Mouse (Mus musculus) MEL (cell line): Measurements from ENCODE around the gene Babam2. TPM values are rescaled to one million over a fixed set of nuclear protein-coding genes. Genes with fewer than 3 reads are reported as not detected.

Experiments used
- DNase-seq: peaks from one replicate; pipeline ENCODE4 v3.0.0; 2011; ENCODE audit warnings: low read depth, low spot score
- H3K27ac ChIP-seq: 2 replicates; pipeline ENCODE4 v1.5.1; 2012; ENCODE audit warnings: low read depth, mild to moderate bottlenecking, control low read depth, low read length, moderate library complexity; ENCODE audit not compliant: control insufficient read depth
- H3K27me3 ChIP-seq, 2 experiments: fragments of 150-350 bp in 1 of 2; sonication (generic) in 1 of 2; 2 replicates each; pipeline ENCODE4 v1.6.1; 2012; ENCODE audit warnings: low read length in 2 of 2, mild to moderate bottlenecking in 2 of 2, improper control_type of control experiment in 1 of 2, moderate library complexity in 1 of 2; ENCODE audit not compliant: insufficient read depth in 2 of 2, control insufficient read depth in 1 of 2
- H3K36me3 ChIP-seq, 2 experiments: 2 replicates each; pipeline ENCODE4 v1.6.1; 2012 to 2014; ENCODE audit warnings: low read length in 2 of 2, improper control_type of control experiment in 1 of 2, inconsistent platforms in 1 of 2, mild to moderate bottlenecking in 1 of 2; ENCODE audit not compliant: insufficient read depth in 2 of 2, control insufficient read depth in 1 of 2
- H3K4me1 ChIP-seq, 2 experiments: fragments of 150-350 bp in 1 of 2; sonication (generic) in 1 of 2; 2 replicates each; pipeline ENCODE4 v1.6.1; 2012; ENCODE audit warnings: low read length in 2 of 2, improper control_type of control experiment in 1 of 2, mild to moderate bottlenecking in 1 of 2; ENCODE audit not compliant: insufficient read depth in 2 of 2, control insufficient read depth in 1 of 2
- H3K4me3 ChIP-seq, 2 experiments: fragments of 150-350 bp in 1 of 2; sonication (generic) in 1 of 2; 2 replicates each; pipeline ENCODE4 v1.5.1; 2012; ENCODE audit warnings: low read depth in 2 of 2, low read length in 2 of 2, mild to moderate bottlenecking in 2 of 2, moderate library complexity in 2 of 2, control low read depth in 1 of 2, improper control_type of control experiment in 1 of 2; ENCODE audit not compliant: control insufficient read depth in 1 of 2, insufficient read depth in 1 of 2
- H3K79me2 ChIP-seq: 2 replicates; pipeline ENCODE4 v1.6.1; 2012; ENCODE audit warnings: mild to moderate bottlenecking, low read length, moderate library complexity; ENCODE audit not compliant: control insufficient read depth, poor library complexity, insufficient read depth
- H3K9ac ChIP-seq: 2 replicates; pipeline ENCODE4 v1.6.1; 2012; ENCODE audit warnings: low read depth, mild to moderate bottlenecking, control low read depth, low read length, moderate library complexity; ENCODE audit not compliant: control insufficient read depth, poor library complexity, severe bottlenecking
- H3K9me3 ChIP-seq: fragments of 150-350 bp; sonication (generic); replicated peaks from 2 replicates; pipeline ENCODE4 v1.6.1; 2012; ENCODE audit warnings: mild to moderate bottlenecking, low read length, improper control_type of control experiment, moderate library complexity; ENCODE audit not compliant: insufficient read depth
- BHLHE40 ChIP-seq: IDR thresholded peaks from 2 replicates; pipeline ENCODE4 v1.6.1; 2012; ENCODE audit warnings: low read depth, mild to moderate bottlenecking, inconsistent platforms, low read length, improper control_type of control experiment, borderline replicate concordance
- CHD1 ChIP-seq: IDR thresholded peaks from 2 replicates; pipeline ENCODE4 v1.6.1; 2012; ENCODE audit warnings: low read depth, mild to moderate bottlenecking, inconsistent platforms, low read length, improper control_type of control experiment
- CTCF ChIP-seq, 3 experiments: IDR thresholded peaks in 2 of 3; conservative IDR thresholded peaks in 1 of 3; 2 replicates each; pipeline ENCODE4 v1.5.1; 2011 to 2012; ENCODE audit warnings: low read length in 3 of 3, low read depth in 2 of 3, mild to moderate bottlenecking in 2 of 3, improper control_type of control experiment in 1 of 3, inconsistent platforms in 1 of 3, mixed read lengths in 1 of 3, moderate library complexity in 1 of 3; ENCODE audit not compliant: control insufficient read depth in 1 of 3, insufficient read depth in 1 of 3, poor library complexity in 1 of 3, severe bottlenecking in 1 of 3
- ELF1 ChIP-seq: IDR thresholded peaks from 2 replicates; pipeline ENCODE4 v1.6.1; 2014; ENCODE audit warnings: low read depth, mild to moderate bottlenecking, inconsistent platforms, low read length, improper control_type of control experiment, moderate library complexity
- ETS1 ChIP-seq: IDR thresholded peaks from 2 replicates; pipeline ENCODE4 v1.6.1; 2012; ENCODE audit warnings: low read depth, mild to moderate bottlenecking, inconsistent platforms, low read length, improper control_type of control experiment, moderate library complexity
- GATA1 ChIP-seq: IDR thresholded peaks from 2 replicates; pipeline ENCODE4 v1.6.1; 2011; ENCODE audit warnings: low read depth, low read length, improper control_type of control experiment
- HCFC1 ChIP-seq: IDR thresholded peaks from 2 replicates; pipeline ENCODE4 v1.6.1; 2012; ENCODE audit warnings: low read depth, mild to moderate bottlenecking, inconsistent platforms, low read length, improper control_type of control experiment, moderate library complexity
- JUND ChIP-seq: IDR thresholded peaks from 2 replicates; pipeline ENCODE4 v1.6.1; 2011; ENCODE audit warnings: low read depth, mild to moderate bottlenecking, improper control_type of control experiment, low read length
- MAX ChIP-seq: IDR thresholded peaks from 2 replicates; pipeline ENCODE4 v1.6.1; 2011; ENCODE audit warnings: low read length, improper control_type of control experiment
- MXI1 ChIP-seq: IDR thresholded peaks from 2 replicates; pipeline ENCODE4 v1.6.1; 2011; ENCODE audit warnings: mild to moderate bottlenecking, low read depth, low read length, improper control_type of control experiment
- MYB ChIP-seq: IDR thresholded peaks from 2 replicates; pipeline ENCODE4 v1.6.1; 2011; ENCODE audit warnings: mild to moderate bottlenecking, low read depth, low read length, improper control_type of control experiment
- MYC ChIP-seq: IDR thresholded peaks from 2 replicates; pipeline ENCODE4 v1.6.1; 2011; ENCODE audit warnings: low read depth, mild to moderate bottlenecking, low read length, improper control_type of control experiment, moderate library complexity
- NELFE ChIP-seq: IDR thresholded peaks from 2 replicates; pipeline ENCODE4 v1.6.1; 2011; ENCODE audit warnings: low read depth, low read length, improper control_type of control experiment
- NRF1 ChIP-seq: IDR thresholded peaks from 2 replicates; pipeline ENCODE4 v1.6.1; 2014; ENCODE audit warnings: low read depth, mild to moderate bottlenecking, inconsistent platforms, low read length, improper control_type of control experiment, moderate library complexity; ENCODE audit not compliant: poor library complexity, insufficient read depth, severe bottlenecking
- POLR2AphosphoS2 ChIP-seq: IDR thresholded peaks from 2 replicates; pipeline ENCODE4 v1.6.1; 2011; ENCODE audit warnings: low read length, improper control_type of control experiment
- RCOR1 ChIP-seq: IDR thresholded peaks from 2 replicates; pipeline ENCODE4 v1.6.1; 2012; ENCODE audit warnings: low read depth, mild to moderate bottlenecking, inconsistent platforms, low read length, improper control_type of control experiment
- SIN3A ChIP-seq: IDR thresholded peaks from 2 replicates; pipeline ENCODE4 v1.6.1; 2012; ENCODE audit warnings: low read length, improper control_type of control experiment, inconsistent platforms
- SMC3 ChIP-seq: IDR thresholded peaks from 2 replicates; pipeline ENCODE4 v1.6.1; 2011; ENCODE audit warnings: low read depth, low read length, improper control_type of control experiment
- TBP ChIP-seq: IDR thresholded peaks from 2 replicates; pipeline ENCODE4 v1.8.0; 2011; ENCODE audit warnings: low read depth, low read length, improper control_type of control experiment
- TCF12 ChIP-seq: IDR thresholded peaks from 2 replicates; pipeline ENCODE4 v1.6.1; 2014; ENCODE audit warnings: low read depth, mild to moderate bottlenecking, inconsistent platforms, low read length, improper control_type of control experiment, moderate library complexity
- USF2 ChIP-seq, 2 experiments: IDR thresholded peaks; 2 replicates each; pipeline ENCODE4 v1.6.1; 2011 to 2012; ENCODE audit warnings: improper control_type of control experiment in 2 of 2, low read length in 2 of 2, borderline replicate concordance in 1 of 2, inconsistent platforms in 1 of 2, low read depth in 1 of 2, mild to moderate bottlenecking in 1 of 2; ENCODE audit not compliant: insufficient read depth in 1 of 2
- ZMIZ1 ChIP-seq: IDR thresholded peaks from 2 replicates; pipeline ENCODE4 v1.6.1; 2012; ENCODE audit warnings: low read depth, mild to moderate bottlenecking, inconsistent platforms, low read length, improper control_type of control experiment, moderate library complexity
- polyA plus RNA-seq, 2 experiments: library from polyadenylated mRNA; stranded (reverse) in 1 of 2; unstranded in 1 of 2; fragments of >175 nt in 1 of 2; fragments of >200 nt in 1 of 2; gene quantifications; 2 replicates each; pipeline versions ENCODE4 v1.2.1 to v1.2.4; 2012; ENCODE audit warnings: low replicate concordance in 2 of 2, low read depth in 1 of 2; ENCODE audit not compliant: insufficient read length in 2 of 2, insufficient read depth in 1 of 2, missing spikeins in 1 of 2
- total RNA-seq: library from RNA; depleted of rRNA; stranded (reverse); fragments of 300-350 nt; gene quantifications from 2 replicates; pipeline ENCODE4 v1.2.3, GENCODE M21; 2012

Babam2 gene
- total and polyA plus RNA-seq, 3 experiments = 43.3 to 86.6 TPM; not detected in 1

DNA sequence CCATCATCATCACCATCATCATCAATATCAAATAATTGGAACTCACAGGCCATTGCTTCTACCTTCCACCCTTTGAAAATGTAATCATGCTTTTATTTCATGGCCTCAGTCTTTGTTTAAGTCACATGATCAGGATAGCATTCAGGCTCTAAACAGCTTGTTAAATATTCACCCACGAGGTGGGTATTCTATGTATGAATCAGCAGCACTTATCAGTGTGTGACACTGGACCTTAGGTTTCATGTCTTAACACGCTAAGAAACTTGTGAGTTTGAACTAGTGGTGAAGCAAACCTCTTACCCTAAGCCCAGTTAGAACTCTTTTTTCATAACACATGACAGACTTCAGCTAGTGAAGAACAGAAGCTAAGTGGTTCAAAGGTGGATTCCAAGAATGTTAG lies 301.3 kb downstream of the Babam2 start:
- H3K27ac ChIP-seq = no peak overlapping the region
- DNase-seq = no peak
- no peak overlapping the region for H3K9ac ChIP-seq
- TF ChIP-seq POLR2AphosphoS2 = no peak
- no peak for TF ChIP-seq SIN3A
- TF ChIP-seq MAX = no peak
- TF ChIP-seq TCF12 = no peak
- no peak for TF ChIP-seq ETS1
- TF ChIP-seq BHLHE40 = no peak
- TF ChIP-seq MXI1 = no peak
- TF ChIP-seq, all 39 proteins: peak for 0
- H3K9me3 ChIP-seq = no peaks in the 10 kb centered on the region
- no peaks in the 10 kb centered on the region for H3K27me3 ChIP-seq
- H3K4me3 ChIP-seq = no peak overlapping the region
- H3K36me3 ChIP-seq = 0 out of 4 replicates have a peak, but pooled peaks cover 0 to 4% of the 10 kb centered on the region in 2 experiments
- H3K4me1 ChIP-seq = no peaks in the 10 kb centered on the region; a peak in 1 of 4 replicates
- H3K79me2 ChIP-seq = no peaks in the 10 kb centered on the region

GRCm38 (mm10) chr5:32000076-32000475 lies 302.6 kb downstream of the Babam2 start:
- no peaks in the 10 kb centered on the region for H3K27me3 ChIP-seq
- H3K79me2 ChIP-seq = no peaks in the 10 kb centered on the region
- H3K27ac ChIP-seq = no peak overlapping the region
- H3K9me3 ChIP-seq = no peaks in the 10 kb centered on the region
- no peak overlapping the region for H3K4me3 ChIP-seq
- TF ChIP-seq NRF1 (no peak), SMC3 (no peak), ZMIZ1 (no peak), ELF1 (no peak), CTCF (IDR thresholded peaks at IDR 0.05 in 2 of 3, conservative IDR thresholded peaks at IDR 0.05 in 1 of 3; ENCODE audit: control insufficient read depth in 1 of 3, insufficient read depth in 1 of 3, low read depth in 2 of 3, low read length in 3 of 3, poor library complexity in 1 of 3, severe bottlenecking in 1 of 3) (no peak), TBP (no peak), GATA1 (no peak), MYC (no peak), NELFE (no peak), MYB (no peak), RCOR1 (no peak), CHD1 (no peak), POLR2AphosphoS2 (no peak), HCFC1 (no peak), MAX (no peak), USF2 (IDR thresholded peaks at IDR 0.05; ENCODE audit: borderline replicate concordance in 1 of 2, insufficient read depth in 1 of 2, low read depth in 1 of 2, low read length in 2 of 2) (no peak), TCF12 (no peak), ETS1 (no peak), JUND (no peak), SIN3A (no peak)
- H3K4me1 ChIP-seq = no peaks in the 10 kb centered on the region; a peak in 1 of 4 replicates
- no peak overlapping the region for H3K9ac ChIP-seq
- DNase-seq = no peak
- H3K36me3 ChIP-seq = 0 out of 4 replicates have a peak, but pooled peaks cover 0 to 4% of the 10 kb centered on the region in 2 experiments
